Mouse (Mus musculus) thymus, postnatal 36 days (tissue): ENCODE data around the gene Wdr13.

Experiments
- DNase-seq, 2 experiments: peaks; one replicate each; pipeline ENCODE4 v3.0.0; 2022; ENCODE audit warnings: mixed read lengths in 2 of 2

The Wdr13 gene

DNA sequence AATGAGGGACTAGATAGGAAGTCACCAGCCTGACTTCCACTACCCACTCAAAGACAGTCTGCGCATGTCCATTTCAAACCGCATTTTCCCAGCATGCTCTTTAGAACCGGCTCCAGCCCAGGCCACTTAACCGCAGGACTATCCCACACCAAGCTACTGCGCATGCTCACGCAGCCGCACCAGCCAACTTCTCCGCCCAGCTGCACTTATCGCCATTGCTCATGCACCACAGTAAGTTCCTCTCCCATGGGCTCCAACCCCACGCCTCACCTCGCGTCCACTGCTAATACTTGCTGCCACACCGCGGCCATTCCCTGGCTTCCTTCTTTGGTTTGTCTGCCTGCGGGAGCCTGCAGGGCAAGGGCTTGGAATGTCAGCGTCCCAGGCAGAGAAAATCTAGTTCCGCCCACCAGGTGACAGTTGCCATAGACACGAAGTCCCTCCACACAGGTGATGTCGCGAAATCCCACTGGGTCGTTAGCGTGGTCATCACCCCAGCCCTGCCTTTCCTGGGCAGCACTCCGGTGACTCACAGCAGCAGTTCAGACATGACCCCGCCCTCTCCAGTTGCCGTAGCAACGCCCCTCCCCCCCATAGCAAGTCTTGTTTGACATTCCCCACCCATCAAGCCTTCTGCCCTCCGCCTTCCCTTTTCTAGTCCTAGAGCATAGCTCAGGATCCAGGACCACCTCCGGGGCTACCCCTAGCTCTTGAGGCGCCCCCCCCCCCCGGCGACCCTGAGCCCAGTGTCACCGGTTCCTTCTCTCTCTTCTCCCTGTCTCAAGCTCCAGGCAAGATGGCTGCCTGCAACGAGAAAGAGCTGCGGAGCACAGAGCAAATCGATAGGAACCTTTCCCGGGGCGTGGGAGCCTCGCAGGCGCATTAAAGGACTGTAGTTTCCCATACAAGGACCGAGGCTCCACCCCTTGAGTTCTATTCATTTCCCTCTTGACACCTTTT lies at the start of gene Wdr13:
TSS of gene Wdr13 (minus strand) at position 876 of the 960 bp plus-strand sequence.
- DNase-seq, result peak; percentile 80 to 87

DNA sequence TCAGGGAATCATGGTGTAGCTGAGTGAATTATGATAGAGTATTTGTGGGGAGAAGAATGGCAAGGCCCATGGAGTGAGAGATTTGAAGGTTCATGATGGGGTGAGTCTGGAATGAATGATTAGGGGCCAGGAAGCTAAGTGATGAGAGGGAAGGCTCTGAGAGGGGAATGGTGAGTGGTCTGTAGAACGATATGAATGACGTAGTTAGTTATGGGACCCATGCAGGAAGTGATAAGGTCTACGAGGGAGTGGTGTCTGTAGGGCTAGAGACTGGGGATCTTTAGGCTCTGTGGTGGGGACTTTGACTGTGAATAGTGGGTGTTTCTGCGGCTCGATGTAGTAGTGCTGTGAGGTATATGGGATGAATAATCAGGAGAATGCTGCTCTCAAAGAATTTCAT lies 47.0 kb upstream of the Wdr13 start:
- DNase-seq, result no peak

DNA sequence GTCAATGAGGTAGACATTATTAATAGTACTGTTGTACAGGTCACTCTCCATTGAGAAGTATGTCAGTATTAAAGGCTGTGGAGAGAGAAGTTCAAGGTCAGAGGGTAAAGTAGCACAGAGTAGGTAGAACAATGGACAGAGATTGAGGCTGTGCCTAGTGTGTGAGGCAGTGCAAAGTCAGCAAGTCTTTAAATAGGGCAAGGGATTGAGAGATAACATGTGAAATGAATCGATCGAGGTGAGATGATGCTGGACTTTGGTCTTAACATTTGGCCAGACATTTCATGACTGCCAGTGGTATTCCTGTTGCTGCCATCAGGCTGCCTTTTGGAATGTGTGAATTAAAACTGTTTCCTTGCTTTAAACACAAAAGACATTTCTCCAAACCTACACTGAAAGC lies 46.2 kb upstream of the Wdr13 start:
- no peak for DNase-seq

DNA sequence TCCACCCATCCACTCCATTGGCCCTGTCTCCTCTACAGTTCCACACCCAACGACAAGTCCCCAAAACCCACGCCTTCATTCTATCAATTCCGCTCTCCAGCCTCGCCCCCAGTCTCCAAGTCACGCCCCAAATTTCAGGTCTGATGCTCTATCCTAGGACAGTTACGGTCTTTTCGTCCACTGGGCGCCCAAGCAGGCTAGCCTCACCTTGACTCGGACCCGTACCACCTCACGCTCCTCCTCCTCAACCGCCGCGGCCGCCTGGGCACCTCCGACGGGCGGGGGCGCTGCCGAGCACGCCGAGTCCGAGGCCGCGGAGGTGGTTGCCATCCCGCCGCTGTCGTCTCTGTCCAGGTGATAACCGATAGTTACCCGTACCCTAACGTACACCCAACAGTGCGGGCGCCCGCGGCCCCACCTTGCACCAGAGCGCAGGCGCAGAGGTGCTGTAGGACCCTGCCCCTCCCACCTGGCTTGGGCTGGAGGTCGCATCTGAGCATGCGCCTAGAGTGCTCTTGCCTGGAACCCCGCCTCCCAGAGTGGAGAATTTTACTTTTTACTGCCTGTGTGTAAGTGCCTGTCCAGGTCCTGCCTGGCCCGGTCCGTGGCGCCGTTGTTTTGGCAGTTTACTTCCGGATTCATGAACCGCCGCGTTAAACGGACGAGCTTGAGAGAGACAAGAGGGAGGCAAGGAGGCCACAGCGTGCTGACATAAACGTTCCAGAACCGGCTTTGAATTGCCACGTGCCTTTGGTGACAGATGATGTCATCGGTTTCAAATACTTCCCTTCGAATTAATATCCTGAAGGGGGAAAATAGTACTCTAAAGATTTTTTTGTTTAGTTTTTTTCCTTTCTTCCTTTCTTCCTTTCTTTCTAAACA lies 43.1 kb upstream of the Wdr13 start, which contains the start of gene Tbc1d25:
TSS of gene Tbc1d25 (minus strand) at position 678 of the 882 bp plus-strand sequence.
- peak; percentile 81 to 86 for DNase-seq

DNA sequence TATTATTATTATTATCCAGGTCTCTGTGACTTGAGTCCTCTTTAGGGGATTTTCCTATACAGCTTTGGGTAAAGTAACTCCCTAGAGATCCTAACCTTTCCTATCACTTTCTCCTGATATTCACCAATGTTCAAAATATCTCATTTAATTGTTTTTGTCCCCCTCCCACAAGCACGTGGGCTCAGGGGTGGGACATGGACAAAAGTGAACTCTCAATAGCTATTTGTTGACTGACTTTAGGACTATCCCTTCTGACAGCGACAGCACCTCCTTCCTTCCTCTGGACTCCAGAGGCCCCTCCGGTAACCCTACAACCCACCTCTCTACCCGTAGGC lies 42.4 kb upstream of the Wdr13 start:
- no peak for DNase-seq

DNA sequence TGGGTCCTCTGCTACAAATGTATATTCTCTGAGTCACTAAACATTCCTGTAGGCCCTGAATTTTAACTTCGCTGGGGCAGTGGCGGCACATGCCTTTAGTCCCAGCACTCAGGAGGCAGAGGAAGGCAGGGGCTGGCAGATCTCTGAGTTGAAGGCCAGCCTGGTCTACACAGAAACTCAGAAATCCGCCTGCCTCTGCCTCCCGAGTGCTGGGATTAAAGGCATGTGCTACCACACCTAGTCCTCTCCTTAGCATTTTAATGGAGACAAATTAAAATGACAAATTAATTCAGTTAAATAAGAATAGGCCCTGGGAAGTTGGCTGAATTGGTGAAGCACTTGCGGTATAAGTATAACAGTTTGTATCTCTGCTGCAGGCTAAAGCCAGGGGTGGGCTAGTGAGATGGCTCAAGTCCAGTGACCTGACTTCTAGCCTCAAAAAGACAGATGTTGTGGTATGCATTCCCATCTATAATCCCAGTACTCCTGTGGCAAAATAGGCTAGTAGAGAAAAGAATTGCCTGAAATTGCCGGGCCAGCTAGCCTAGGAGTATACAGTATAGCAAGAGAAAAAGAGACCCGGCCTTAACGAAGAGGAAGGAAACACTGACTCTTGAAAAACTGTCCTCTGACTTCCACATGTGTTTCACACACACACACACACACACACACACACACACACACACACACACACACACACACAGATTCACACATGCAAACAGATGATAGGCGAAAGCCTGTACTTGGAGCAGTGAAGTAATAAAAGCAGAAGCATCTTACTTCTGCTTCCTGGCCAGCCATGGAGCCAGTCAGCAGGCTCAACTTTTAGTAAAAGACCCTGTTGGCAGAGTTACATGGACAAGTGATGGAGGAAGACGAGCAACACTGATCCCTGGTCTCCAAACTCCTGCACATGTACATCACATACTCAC lies 35.3 kb upstream of the Wdr13 start:
- no peak for DNase-seq

DNA sequence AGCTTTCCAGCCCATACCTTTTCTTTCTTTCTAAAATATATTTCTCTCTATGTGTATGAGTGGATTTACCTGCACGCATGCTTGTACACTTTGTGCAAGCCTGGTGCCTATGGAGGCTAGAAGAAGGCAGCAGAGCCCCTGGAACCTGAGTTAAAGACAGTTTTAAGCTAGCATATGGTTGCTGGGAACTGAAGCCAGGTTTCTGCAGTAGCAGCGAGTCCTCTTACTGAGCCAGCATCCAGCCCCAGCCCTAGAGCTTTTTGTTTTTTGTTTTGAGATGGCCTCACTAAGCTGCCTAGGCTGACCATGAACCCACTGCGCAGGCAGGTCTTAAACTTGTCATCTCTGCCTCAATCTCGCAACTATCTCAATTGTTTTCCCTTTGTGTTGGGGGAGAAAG lies 31.8 kb upstream of the Wdr13 start:
- DNase-seq, result no peak

DNA sequence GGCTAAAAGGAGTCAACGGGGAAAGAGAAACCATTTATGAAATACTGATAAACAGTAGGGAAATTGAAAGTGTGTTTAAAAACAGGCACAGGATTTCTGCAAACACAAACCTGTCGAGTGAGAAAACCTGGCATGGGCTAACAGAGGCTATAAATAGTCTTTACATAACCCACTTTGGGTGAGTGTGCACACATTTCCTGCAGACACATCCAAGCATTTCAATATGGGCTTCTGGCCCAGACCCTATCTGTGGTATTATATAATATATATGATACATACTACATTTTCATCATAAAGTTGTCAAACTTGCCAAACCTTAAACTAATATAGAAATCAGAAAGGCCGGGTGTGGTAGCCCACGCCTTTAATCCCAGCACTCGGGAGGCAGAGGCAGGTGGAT lies 30.4 kb upstream of the Wdr13 start:
- DNase-seq, result no peak

DNA sequence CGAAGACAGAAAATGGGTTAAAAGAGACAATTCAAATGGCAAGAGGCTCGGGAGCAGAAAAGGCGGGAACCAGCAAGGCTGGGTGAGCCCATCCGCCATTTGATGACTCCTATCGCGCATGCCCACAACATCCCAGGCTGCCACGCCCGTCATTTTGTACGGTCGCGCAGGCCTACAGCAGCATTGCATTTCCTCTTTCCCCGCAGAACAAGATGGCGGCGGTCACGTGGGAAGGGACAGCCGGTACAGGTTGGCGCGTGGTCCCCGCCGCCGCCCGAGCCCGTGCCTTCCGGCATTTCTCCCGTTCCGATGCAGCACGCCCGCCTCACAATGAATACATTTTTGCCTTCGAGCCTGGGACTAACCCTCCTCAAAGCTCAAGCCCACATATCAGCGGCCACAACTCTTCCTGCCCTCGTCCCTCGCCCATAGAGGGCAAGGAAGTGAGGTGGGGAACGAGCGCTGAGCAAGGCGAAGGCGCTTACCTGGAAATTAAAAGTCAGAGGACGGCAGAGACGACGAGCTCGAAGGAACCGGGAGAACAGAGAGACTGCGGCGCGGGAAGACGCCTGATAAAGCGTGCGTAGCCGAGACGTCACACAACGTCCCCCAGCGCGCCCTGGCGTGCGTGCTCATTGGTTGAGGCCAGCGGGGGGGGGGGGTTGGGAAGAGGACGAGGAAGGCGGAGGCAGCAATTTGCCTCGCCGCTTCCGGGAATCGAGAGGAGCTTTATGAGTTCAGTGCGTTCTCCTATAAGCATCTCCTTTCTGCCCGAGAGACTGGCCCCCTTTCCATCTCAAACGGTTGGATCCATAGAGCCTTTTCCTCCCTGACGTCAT lies 12.7 kb upstream of the Wdr13 start, which contains the start of gene Rbm3:
TSS of gene Rbm3 (minus strand) at position 728 of the 839 bp plus-strand sequence.
- DNase-seq, result peak; percentile 82 to 88

DNA sequence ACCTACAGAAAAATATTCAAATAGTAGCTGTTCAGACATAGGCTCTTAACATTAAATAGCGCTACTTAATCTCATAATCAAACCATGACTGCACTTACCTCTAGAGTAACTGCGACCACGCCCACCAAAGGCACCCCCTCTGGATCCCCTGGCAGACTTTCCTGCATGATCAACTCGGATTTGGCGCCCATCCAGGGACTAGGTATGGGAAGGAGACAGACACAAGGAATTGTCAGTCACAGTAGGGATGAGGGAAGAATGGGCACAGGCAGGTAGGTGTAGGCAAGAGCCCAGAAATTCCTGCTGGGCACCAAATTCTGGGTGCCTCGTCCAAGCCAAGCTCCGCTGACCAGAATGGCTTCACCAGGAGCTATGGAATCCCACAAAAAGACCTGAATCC lies 11.1 kb upstream of the Wdr13 start:
- peak in 1 of 2 experiments; percentile 12 for DNase-seq

DNA sequence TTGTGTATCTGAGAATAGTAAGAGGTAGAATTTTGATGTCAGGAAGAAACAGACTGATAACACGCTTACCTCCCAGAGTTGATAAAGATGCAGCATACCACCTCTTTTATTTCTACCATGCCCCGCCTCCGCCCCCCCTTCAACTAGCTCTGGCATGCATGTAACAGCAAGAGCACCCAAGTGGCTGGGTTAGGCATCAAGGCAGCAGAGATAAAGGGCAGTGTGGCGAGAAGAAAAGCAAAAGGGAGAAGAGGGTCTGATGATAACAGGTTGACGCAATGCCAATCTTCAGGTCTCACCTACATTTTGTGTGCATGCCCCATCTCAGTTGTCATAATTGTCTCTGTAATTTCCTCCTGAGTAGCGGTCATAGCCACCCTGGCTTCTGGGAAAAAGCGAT lies 10.3 kb upstream of the Wdr13 start:
- no peak for DNase-seq

DNA sequence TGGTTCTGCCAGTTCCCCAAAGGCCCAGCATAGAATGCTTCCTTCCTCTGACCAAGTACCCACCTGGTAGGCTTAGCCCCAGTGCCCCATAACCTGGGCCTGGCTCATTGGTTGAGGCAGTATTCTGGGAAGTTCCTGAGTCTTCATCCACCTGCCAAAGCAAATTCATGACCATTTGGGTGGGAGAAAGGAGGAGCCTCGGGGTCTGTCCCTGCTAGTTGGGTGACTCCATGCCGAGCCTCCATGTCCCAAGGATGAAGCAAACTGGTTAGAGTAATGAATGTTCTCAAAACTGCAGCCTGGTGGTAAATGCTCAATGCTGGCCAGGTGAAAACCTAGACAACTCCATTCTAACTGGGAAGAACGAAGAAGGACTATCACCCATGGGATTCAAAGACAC lies 8.4 kb upstream of the Wdr13 start:
- DNase-seq, result no peak

DNA sequence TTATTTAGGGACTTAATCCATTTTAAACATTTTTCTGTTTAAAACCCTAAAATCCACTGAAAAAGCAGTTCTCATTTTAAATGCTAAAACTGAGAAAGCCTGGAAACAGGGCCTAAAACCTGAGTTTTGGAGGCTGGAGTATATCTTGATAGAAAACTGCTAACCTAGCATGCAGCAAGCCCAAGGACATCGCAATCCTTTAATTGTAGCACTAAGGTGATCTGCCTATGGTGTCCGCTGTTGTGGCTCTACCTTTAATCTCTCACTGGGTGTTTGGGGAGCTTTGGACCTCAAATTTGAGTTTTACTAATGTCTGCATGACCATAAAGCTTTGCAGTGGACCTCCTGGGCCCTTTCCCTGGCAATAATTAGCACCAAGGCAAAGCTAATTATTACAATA lies 7.8 kb upstream of the Wdr13 start:
- no peak for DNase-seq

DNA sequence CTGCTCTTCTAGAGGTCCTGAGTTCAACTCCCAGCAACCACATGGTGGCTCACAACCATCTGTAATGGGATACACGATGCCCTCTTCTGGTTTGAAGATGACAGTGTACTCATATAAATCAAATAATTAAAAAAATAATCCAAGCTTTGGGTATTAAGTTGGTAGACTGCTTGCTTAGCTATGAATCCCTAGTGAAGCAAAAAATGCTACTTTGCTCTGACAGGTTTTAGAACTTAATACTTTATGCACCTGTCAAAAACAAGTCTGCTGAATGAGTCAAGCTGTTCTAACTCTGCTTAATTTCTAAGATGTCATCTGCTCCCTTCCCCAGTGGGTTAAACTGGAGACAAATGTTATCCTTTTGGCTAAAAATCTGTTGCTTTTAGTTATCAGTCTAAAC lies 6.8 kb upstream of the Wdr13 start:
- no peak for DNase-seq

DNA sequence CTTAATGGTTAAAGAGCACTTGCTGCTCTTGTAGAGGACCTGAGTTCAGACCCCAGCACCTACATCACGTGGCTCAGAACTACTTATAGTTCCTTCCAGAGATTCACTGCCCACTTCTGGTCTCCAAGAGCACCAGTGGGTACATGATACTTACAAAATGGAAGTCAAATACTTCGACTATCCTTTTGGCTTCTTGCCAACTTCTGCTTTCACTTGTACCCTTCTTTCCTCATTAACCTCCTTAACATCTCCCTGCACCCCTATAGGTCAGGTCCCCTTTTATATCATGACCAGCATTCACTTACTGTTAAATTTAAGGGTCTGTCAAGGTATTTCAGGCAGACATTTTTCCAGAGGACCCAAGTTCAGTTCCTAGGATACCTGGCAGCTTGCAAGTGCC lies 3.2 kb upstream of the Wdr13 start:
- DNase-seq, result no peak

DNA sequence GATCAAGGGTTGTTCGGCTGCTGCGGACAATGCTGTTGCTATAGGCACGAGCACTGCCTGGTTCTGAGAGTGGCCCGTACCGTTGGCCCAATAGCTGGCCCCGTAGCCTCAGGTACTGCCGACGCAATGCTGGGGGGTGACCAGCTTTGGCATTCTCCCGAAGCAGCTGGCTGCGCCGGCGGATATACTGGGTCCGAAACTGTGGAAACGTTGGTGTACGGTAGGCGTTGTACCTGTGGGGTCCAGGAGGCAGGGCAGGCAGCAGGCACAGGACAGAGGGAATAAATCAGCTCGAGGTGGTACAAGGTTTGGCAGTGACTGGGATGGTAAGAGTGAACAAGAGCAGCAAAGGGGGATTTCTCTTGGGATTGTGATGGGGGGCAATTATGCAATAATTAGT lies 1.3 kb downstream of the Wdr13 start:
- peak in 1 of 2 experiments; percentile 20 for DNase-seq

DNA sequence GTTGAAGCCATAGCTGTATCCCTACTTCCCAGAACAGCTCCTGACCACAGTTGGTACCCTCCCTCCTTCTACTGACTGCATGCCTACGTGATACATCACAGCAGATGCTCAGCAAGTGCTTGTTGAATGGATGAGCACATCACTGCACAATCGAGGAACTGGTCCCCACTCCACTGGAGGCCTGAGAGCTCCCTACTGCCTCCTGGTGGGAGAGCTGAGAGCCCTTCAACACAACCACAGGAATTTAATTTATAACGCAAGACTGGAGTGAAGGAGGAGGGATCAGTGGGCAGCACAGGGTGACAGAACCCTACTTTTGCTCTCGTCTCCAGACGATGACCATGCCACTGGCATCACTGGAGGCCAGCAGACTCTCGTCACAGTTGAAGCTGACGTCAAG lies 7.5 kb downstream of the Wdr13 start:
- no peak for DNase-seq

DNA sequence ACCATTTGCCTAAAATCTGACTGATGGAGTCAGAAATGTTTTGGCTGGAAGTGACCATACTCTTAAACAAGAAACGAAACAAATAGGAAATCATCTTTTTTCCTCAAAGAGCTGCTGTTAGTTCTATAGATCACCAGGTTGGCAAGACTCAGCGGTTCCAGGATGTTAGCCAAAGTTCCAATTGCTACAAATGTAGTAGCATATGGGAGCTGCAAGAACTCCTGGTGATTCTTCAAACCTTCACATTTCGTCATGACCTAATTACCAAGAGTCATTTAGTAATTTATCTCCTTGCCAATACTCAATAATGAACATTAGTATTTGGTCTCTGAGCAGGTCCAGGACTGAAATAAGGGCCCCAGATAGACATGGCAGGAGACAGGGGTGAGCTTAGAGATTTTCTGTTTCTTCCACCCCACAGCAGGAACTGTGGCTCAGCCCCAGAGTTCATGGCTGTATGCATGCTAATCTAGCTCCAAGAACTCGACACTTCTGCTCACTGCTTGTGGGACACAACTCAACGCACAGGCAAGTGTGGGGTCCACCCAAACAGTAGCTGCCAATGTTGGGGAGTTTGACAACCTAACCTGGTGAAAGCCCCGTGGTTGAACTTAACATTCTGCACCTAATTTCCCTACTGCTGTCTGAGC lies 8.7 kb downstream of the Wdr13 start:
- DNase-seq, result no peak

DNA sequence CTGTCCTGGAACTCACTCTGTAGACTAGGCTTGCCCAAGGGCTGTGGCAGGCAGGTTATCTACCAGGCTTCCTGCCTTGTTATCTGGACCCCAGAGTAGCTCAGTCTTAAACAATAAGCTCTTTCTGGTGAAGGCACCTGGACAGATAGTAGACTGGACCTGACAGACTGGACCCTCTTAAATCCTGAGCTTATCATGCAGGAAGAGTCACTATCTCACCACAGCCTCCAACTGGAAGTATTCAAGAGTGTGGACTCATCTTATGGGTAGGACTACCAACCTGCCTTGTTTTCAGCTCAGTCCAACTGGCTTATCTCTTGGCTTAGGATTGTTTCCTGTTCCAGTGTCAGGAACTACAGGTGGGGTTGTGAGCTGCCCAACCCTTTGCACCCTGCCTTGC lies 15.4 kb downstream of the Wdr13 start:
- DNase-seq, result no peak

DNA sequence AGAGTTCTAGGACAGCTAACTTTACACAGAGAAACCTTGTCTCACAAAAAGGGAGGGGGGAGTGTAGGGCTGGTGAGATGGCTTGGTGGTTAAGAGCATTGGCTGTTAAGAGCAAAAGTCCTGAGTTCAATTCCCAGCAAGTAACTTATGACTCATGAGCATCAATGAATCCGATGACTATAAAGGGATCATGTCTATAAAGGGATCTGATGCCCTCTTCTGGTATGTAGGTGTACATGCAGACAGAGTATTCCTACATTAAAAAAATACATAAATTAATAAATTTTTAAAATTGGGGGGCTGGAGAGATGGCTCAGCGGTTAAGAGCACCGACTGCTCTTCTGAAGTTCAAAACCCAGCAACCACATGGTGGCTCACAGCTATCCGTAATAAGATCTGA lies 17.4 kb downstream of the Wdr13 start:
- no peak for DNase-seq

DNA sequence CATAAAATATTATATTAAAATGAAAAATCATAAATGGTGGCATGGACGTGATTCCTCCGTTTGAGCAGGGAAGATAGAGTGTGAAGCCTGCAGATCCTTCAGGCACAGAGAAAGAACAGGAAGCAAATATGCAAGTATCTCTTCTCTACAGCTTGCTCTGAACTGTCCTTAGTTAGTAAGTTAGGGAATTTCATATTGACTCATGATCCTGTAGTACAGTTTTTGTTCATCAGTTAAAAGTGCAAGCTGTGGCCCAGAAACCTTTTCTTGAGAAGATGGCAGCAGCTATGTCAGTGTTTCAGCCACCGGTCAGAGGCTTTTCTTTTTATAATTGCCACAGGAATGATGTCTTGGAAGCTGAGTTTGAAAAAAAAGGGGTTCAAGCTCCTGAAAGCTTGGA lies 27.7 kb downstream of the Wdr13 start:
- DNase-seq, result no peak
